Mouse (Mus musculus) embryonic facial prominence, embryonic 11.5 days (tissue): ENCODE results near the gene Zdhhc14. TPM values are rescaled to one million over a fixed set of nuclear protein-coding genes. Genes with fewer than 3 reads are reported as not detected.

Source experiments
- ATAC-seq: fragments of 200-750 bp; cut with Nextera tagmentation; replicated peaks from 2 replicates; pipeline ENCODE4 v1.8.0; 2017; ENCODE audit warnings: low read depth; ENCODE audit not compliant: insufficient number of reproducible peaks, low FRiP score, low TSS enrichment
- DNase-seq: peaks from one replicate; pipeline ENCODE4 v3.0.0-alpha.2; 2015; ENCODE audit warnings: low spot score
- H3K27ac ChIP-seq: fragments of 300-500 bp; sonication (generic); replicated peaks from 2 replicates; pipeline ENCODE4 v1.5.1; 2014; ENCODE audit warnings: mild to moderate bottlenecking, low read depth, low read length, control low read depth
- H3K27me3 ChIP-seq: fragments of 300-500 bp; sonication (generic); 2 replicates; pipeline ENCODE4 v1.6.1; 2014; ENCODE audit warnings: mild to moderate bottlenecking, low read length, moderate library complexity, mixed read lengths; ENCODE audit not compliant: control insufficient read depth, insufficient read depth
- H3K36me3 ChIP-seq: fragments of 300-500 bp; sonication (generic); replicated peaks from 2 replicates; pipeline ENCODE4 v1.6.1; 2014; ENCODE audit warnings: low read depth, mild to moderate bottlenecking, low read length, moderate library complexity, mixed read lengths; ENCODE audit not compliant: control insufficient read depth, insufficient read depth
- H3K4me1 ChIP-seq: fragments of 300-500 bp; sonication (generic); 2 replicates; pipeline ENCODE4 v1.6.1; 2014; ENCODE audit warnings: low read length, mixed read lengths; ENCODE audit not compliant: control insufficient read depth, insufficient read depth
- H3K4me2 ChIP-seq: fragments of 300-500 bp; sonication (generic); 2 replicates; pipeline ENCODE4 v1.6.1; 2014; ENCODE audit warnings: low read depth, mild to moderate bottlenecking, control low read depth, low read length, moderate library complexity
- H3K4me3 ChIP-seq: fragments of 300-500 bp; sonication (generic); 2 replicates; pipeline ENCODE4 v1.5.1; 2014; ENCODE audit warnings: low read depth, low read length, control low read depth
- H3K9ac ChIP-seq: fragments of 300-500 bp; sonication (generic); replicated peaks from 2 replicates; pipeline ENCODE4 v1.6.1; 2014; ENCODE audit warnings: mild to moderate bottlenecking, control low read depth, low read length
- H3K9me3 ChIP-seq: fragments of 300-500 bp; sonication (generic); replicated peaks from 2 replicates; pipeline ENCODE4 v1.6.1; 2016; ENCODE audit warnings: mild to moderate bottlenecking, low read length, inconsistent platforms, mixed read lengths; ENCODE audit not compliant: control insufficient read depth
- WGBS: fragments of 180-500 bp; shearing (Covaris S2); extraction: QIAGEN DNeasy Blood & Tissue Kit; methylation state at CpG from one replicate; pipeline ENCODE4 v1.1.7; 2014; 5-methylcytosine and 5-hydroxymethylcytosine counted together
- polyA plus RNA-seq: library from polyadenylated mRNA; unstranded; fragments of >200 nt; fragmentation: Nextera tagmentation; extraction: Ambion mirVana; gene quantifications from 2 replicates; pipeline ENCODE4 v1.2.1, GENCODE M21; 2014

Gene Zdhhc14
- polyA plus RNA-seq, 1 experiment from 2014 or later: 2.0 TPM

GRCm38 (mm10) chr17:5688669-5689068 lies 196.3 kb downstream of the Zdhhc14 start:
- H3K27ac ChIP-seq: no peak overlapping the region
- ATAC-seq (no peak), DNase-seq (no peak)
- H3K4me3 ChIP-seq: no peak overlapping the region
- no peaks in the 10 kb centered on the region for H3K36me3 ChIP-seq
- H3K9me3 ChIP-seq: no peaks in the 10 kb centered on the region
- H3K4me1 ChIP-seq: no peaks in the 10 kb centered on the region
- H3K27me3 ChIP-seq: no peaks in the 10 kb centered on the region
- no peak overlapping the region for H3K4me2 ChIP-seq
- H3K9ac ChIP-seq: no peak overlapping the region

- Histone ChIP-seq H3K27ac (no peak overlapping the region), H3K4me1 (no peaks in the 10 kb centered on the region), H3K27me3 (no peaks in the 10 kb centered on the region), H3K4me2 (no peak overlapping the region), H3K36me3 (no peaks in the 10 kb centered on the region), H3K4me3 (no peak overlapping the region), H3K9me3 (no peaks in the 10 kb centered on the region), H3K9ac (no peak overlapping the region)
- WGBS: 85% methylated on average over 8 of the region's 8 CpGs
- no peak for DNase-seq
- ATAC-seq: no peak
Measured at GRCm38 (mm10) chr17:5690746-5691535, 198.6 kb downstream of the Zdhhc14 start.

- H3K4me2 ChIP-seq: no peak overlapping the region
- 91% methylated on average over 3 of the region's 3 CpGs for WGBS
- H3K27ac ChIP-seq: no peak overlapping the region
- no peaks in the 10 kb centered on the region for H3K4me1 ChIP-seq
- no peaks in the 10 kb centered on the region for H3K27me3 ChIP-seq
- H3K4me3 ChIP-seq: no peak overlapping the region
- H3K9ac ChIP-seq: no peak overlapping the region
- H3K9me3 ChIP-seq: no peaks in the 10 kb centered on the region
- ATAC-seq (no peak), DNase-seq (no peak)
- no peaks in the 10 kb centered on the region for H3K36me3 ChIP-seq
Measured at GRCm38 (mm10) chr17:5692661-5693060, 200.3 kb downstream of the Zdhhc14 start.

DNA sequence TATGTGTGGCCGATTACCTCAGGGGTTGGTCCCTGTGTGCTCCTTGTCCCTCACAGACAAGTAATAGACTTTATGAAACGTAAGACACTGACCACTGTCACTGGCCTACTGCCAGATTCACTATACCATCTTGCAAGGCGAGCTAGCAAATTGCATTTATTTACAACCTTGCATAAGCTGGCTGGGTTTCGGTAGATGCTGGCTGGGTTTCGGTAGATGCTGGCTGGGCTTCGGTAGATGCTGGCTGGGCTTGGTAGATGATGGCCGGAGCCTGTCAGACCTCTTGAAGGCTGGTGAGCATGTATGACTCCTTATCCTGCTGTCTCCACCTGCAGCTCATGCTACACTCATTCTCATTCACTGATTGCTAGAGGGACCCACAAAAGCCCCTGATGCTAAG lies 200.9 kb downstream of the Zdhhc14 start:
- Histone ChIP-seq H3K4me3 (no peak overlapping the region), H3K9ac (no peak overlapping the region), H3K27me3 (no peaks in the 10 kb centered on the region), H3K4me1 (no peaks in the 10 kb centered on the region), H3K36me3 (no peaks in the 10 kb centered on the region), H3K9me3 (no peaks in the 10 kb centered on the region), H3K27ac (no peak overlapping the region), H3K4me2 (no peak overlapping the region)
- ATAC-seq: no peak
- DNase-seq: no peak
- WGBS: 77% methylated on average over 7 of the region's 7 CpGs

DNA sequence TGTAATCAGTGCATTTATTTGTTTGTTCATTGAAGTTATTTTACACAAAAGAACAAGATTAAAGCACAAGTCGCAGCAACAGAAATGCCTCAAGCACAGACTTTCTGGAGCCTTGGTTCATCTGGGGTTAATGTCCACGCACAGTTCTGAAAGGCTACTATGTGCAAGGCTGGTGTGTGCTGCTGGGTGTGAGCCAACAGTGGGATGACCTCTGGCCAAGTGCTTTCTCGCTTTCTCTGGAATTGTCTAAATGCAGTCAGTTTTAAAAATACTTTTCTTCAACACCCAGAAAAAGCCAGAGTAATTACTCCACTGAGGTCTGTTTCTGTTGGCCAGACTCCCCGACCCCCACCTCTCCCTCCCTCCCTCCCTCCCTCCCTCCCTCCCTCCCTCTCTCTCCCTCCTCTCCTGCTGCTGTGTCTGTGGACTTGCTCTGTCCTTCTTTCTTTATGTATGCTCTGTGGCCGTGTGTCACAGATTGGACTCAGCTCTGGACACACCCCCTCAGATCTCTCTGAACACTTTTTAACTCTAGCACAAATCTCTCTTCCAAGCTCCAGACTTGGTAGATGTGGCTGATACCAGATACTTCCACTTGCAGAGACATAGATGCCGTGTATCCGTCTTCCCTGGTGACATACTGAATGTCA lies 206.2 kb downstream of the Zdhhc14 start:
- no peak overlapping the region for H3K4me2 ChIP-seq
- no peak for ATAC-seq

GRCm38 (mm10) chr17:5710320-5711104 lies 218.2 kb downstream of the Zdhhc14 start:
- Histone ChIP-seq H3K27me3 (no peaks in the 10 kb centered on the region), H3K4me3 (no peak overlapping the region), H3K36me3 (no peaks in the 10 kb centered on the region), H3K4me2 (no peak overlapping the region), H3K27ac (no peak overlapping the region), H3K9me3 (no peaks in the 10 kb centered on the region), H3K9ac (no peak overlapping the region), H3K4me1 (no peaks in the 10 kb centered on the region)
- no peak for DNase-seq
- WGBS: 62% methylated on average over 7 of the region's 7 CpGs
- no peak for ATAC-seq

More for the DNA sequence above, 206.2 kb downstream of the Zdhhc14 start:
- Histone ChIP-seq H3K27me3 (no peaks in the 10 kb centered on the region), H3K27ac (no peak overlapping the region), H3K9ac (no peak overlapping the region), H3K36me3 (no peaks in the 10 kb centered on the region), H3K4me3 (no peak overlapping the region), H3K9me3 (no peaks in the 10 kb centered on the region), H3K4me1 (no peaks in the 10 kb centered on the region)
- 54% methylated on average over 7 of the region's 7 CpGs for WGBS
- DNase-seq: no peak

- H3K4me3 ChIP-seq: no peak overlapping the region
- H3K27ac ChIP-seq: no peak overlapping the region
- H3K4me2 ChIP-seq: no peak overlapping the region
- no peaks in the 10 kb centered on the region for H3K27me3 ChIP-seq
- no peak for ATAC-seq
- H3K9ac ChIP-seq: no peak overlapping the region
- H3K9me3 ChIP-seq: no peaks in the 10 kb centered on the region
- WGBS: 57% methylated on average over 5 of the region's 5 CpGs
- no peaks in the 10 kb centered on the region for H3K36me3 ChIP-seq
- no peaks in the 10 kb centered on the region for H3K4me1 ChIP-seq
- no peak for DNase-seq
Measured at GRCm38 (mm10) chr17:5711861-5712260, 219.5 kb downstream of the Zdhhc14 start.

- Histone ChIP-seq H3K27me3 (no peaks in the 10 kb centered on the region), H3K4me2 (no peak overlapping the region), H3K4me1 (no peaks in the 10 kb centered on the region), H3K9me3 (no peaks in the 10 kb centered on the region), H3K36me3 (no peaks in the 10 kb centered on the region), H3K27ac (no peak overlapping the region), H3K9ac (no peak overlapping the region), H3K4me3 (no peak overlapping the region)
- DNase-seq: no peak
- 52% methylated on average over 3 of the region's 3 CpGs for WGBS
- ATAC-seq: no peak
Measured at GRCm38 (mm10) chr17:5713141-5713540, 220.8 kb downstream of the Zdhhc14 start.
